Mouse (Mus musculus): ENCODE results near the gene Adk.

The Adk gene

GRCm38 (mm10) chr14:21052112-21052780, at the start of gene Adk, which contains the start of gene Ap3m1:
Gene Adk, plus strand, starts transcription at chr14:21052574.
Gene Ap3m1, minus strand, starts transcription at chr14:21052508.
- peak; percentile 90 to 91 for DNase-seq

- no peak for DNase-seq
Observed at GRCm38 (mm10) chr14:21013800-21014334, 38.5 kb upstream of the Adk start.

- no peak for DNase-seq
Observed at GRCm38 (mm10) chr14:21017871-21018270, 34.5 kb upstream of the Adk start.

- peak in 1 of 2 experiments; percentile 19 for DNase-seq
Observed at GRCm38 (mm10) chr14:21018977-21019376, 33.4 kb upstream of the Adk start.

- DNase-seq: no peak
Observed at GRCm38 (mm10) chr14:21020435-21020834, 31.9 kb upstream of the Adk start.

- DNase-seq: no peak
Observed at GRCm38 (mm10) chr14:21027542-21027941, 24.8 kb upstream of the Adk start.

- DNase-seq: no peak
Observed at GRCm38 (mm10) chr14:21029025-21029659, 23.2 kb upstream of the Adk start.

GRCm38 (mm10) chr14:21031783-21032511, 20.4 kb upstream of the Adk start:
- no peak for DNase-seq

- DNase-seq: no peak
Observed at GRCm38 (mm10) chr14:21034271-21034670, 18.1 kb upstream of the Adk start.

- no peak for DNase-seq
Observed at GRCm38 (mm10) chr14:21034791-21035190, 17.6 kb upstream of the Adk start.

GRCm38 (mm10) chr14:21039077-21039476, 13.3 kb upstream of the Adk start:
- DNase-seq: no peak

GRCm38 (mm10) chr14:21039623-21040022, 12.8 kb upstream of the Adk start:
- no peak for DNase-seq

GRCm38 (mm10) chr14:21047840-21048239, 4.5 kb upstream of the Adk start:
- DNase-seq: no peak

GRCm38 (mm10) chr14:21048879-21049278, 3.5 kb upstream of the Adk start:
- DNase-seq: peak; percentile 22 to 33

GRCm38 (mm10) chr14:21050734-21051133, 1.6 kb upstream of the Adk start:
- peak in 1 of 2 experiments; percentile 30 for DNase-seq

GRCm38 (mm10) chr14:21051380-21052111, 828 bp upstream of the Adk start:
- no peak for DNase-seq

- DNase-seq: peak; percentile 66 to 74
Observed at GRCm38 (mm10) chr14:21052781-21053130, 382 bp downstream of the Adk start.

- no peak for DNase-seq
Observed at GRCm38 (mm10) chr14:21053151-21053550, 777 bp downstream of the Adk start.

- peak in 1 of 2 experiments; percentile 16 for DNase-seq
Observed at GRCm38 (mm10) chr14:21053586-21053985, 1.2 kb downstream of the Adk start.

GRCm38 (mm10) chr14:21058972-21059371, 6.6 kb downstream of the Adk start:
- no peak for DNase-seq

- DNase-seq: no peak
Observed at GRCm38 (mm10) chr14:21062766-21063513, 10.6 kb downstream of the Adk start.

GRCm38 (mm10) chr14:21064321-21064720, 11.9 kb downstream of the Adk start:
- no peak for DNase-seq

Measured in cerebellum, postnatal 36 days (tissue).